Mouse (Mus musculus) hindbrain, embryonic 11.5 days (tissue): ENCODE measurements at regions not wholly inside any gene's neighbourhood (a gene's known extent, or its start where the extent isn't known, plus 50 kb on each side); places are given as distances from the start of the nearest gene placed in this dataset. TPM values are rescaled to one million over a fixed set of nuclear protein-coding genes. Genes with fewer than 3 reads are reported as not detected.

Source experiments
- ATAC-seq: fragments of 200-750 bp; cut with Nextera tagmentation; 2 replicates; pipeline ENCODE4 v1.8.0; 2017; ENCODE audit warnings: mild to moderate bottlenecking, moderate TSS enrichment, moderate library complexity; ENCODE audit not compliant: low FRiP score
- DNase-seq: peaks from one replicate; pipeline ENCODE4 v3.0.0-alpha.2; 2015; ENCODE audit warnings: low spot score
- H3K27ac ChIP-seq: fragments of 300-500 bp; sonication (generic); 2 replicates; pipeline ENCODE4 v1.5.1; 2014; ENCODE audit warnings: mild to moderate bottlenecking, low read depth, low read length
- H3K27me3 ChIP-seq: fragments of 300-500 bp; sonication (generic); 2 replicates; pipeline ENCODE4 v1.6.1; 2014; ENCODE audit warnings: mild to moderate bottlenecking, low read length, moderate library complexity, mixed read lengths; ENCODE audit not compliant: control insufficient read depth, insufficient read depth
- H3K36me3 ChIP-seq: fragments of 300-500 bp; sonication (generic); 2 replicates; pipeline ENCODE4 v1.6.1; 2014; ENCODE audit warnings: mild to moderate bottlenecking, low read length, moderate library complexity, mixed read lengths; ENCODE audit not compliant: control insufficient read depth, insufficient read depth
- H3K4me1 ChIP-seq: fragments of 300-500 bp; sonication (generic); replicated peaks from 2 replicates; pipeline ENCODE4 v1.6.1; 2014; ENCODE audit warnings: low read length, mixed read lengths; ENCODE audit not compliant: control insufficient read depth, insufficient read depth
- H3K4me2 ChIP-seq: fragments of 300-500 bp; sonication (generic); replicated peaks from 2 replicates; pipeline ENCODE4 v1.6.1; 2014; ENCODE audit warnings: mild to moderate bottlenecking, low read depth, low read length
- H3K4me3 ChIP-seq: fragments of 300-500 bp; sonication (generic); 2 replicates; pipeline ENCODE4 v1.5.1; 2014; ENCODE audit warnings: low read depth, low read length
- H3K9ac ChIP-seq: fragments of 300-500 bp; sonication (generic); 2 replicates; pipeline ENCODE4 v1.6.1; 2014; ENCODE audit warnings: low read depth, low read length
- H3K9me3 ChIP-seq: fragments of 300-500 bp; sonication (generic); 2 replicates; pipeline ENCODE4 v1.6.1; 2016; ENCODE audit warnings: low read length; ENCODE audit not compliant: control insufficient read depth
- WGBS: fragments of 180-500 bp; shearing (Covaris S2); extraction: QIAGEN DNeasy Blood & Tissue Kit; methylation state at CpG from one replicate; pipeline ENCODE4 v1.1.7; 2014; 5-methylcytosine and 5-hydroxymethylcytosine counted together
- microRNA counts: library from miRNA; unstranded; fragments of <30 nt; microRNA quantifications from one replicate; lab custom pipeline; 2015

GRCm38 (mm10) chr11:28636752-28637151, 52.6 kb upstream of the Ccdc85a start:
- no peaks in the 10 kb centered on the region for H3K4me1 ChIP-seq
- no peak overlapping the region for H3K4me2 ChIP-seq
- no peak overlapping the region for H3K9ac ChIP-seq
- H3K27ac ChIP-seq = no peak overlapping the region
- no peaks in the 10 kb centered on the region for H3K9me3 ChIP-seq
- H3K27me3 ChIP-seq = no peaks in the 10 kb centered on the region
- DNase-seq (no peak), ATAC-seq (peak; percentile 62; the same call in 1 of the 2 replicates)
- H3K36me3 ChIP-seq = no peaks in the 10 kb centered on the region
- WGBS = 38% methylated on average over 3 of the region's 3 CpGs
- H3K4me3 ChIP-seq = no peak overlapping the region

MicroRNA genes in the stretch of these regions (microRNA counts, 519-probe panel; counts per million panel counts)
- not detected for microRNA mmu-miR-216a (lab: Ali Mortazavi, UCI)
- microRNA mmu-miR-216b (lab: Ali Mortazavi, UCI) = 3,745 counts per million, percentile 30 among the panel's probes with 10 or more counts
- not detected for microRNA mmu-miR-217 (lab: Ali Mortazavi, UCI)
